Mouse (Mus musculus) inflammation-experienced regulatory T-cells, adult 16 weeks (primary cell): ENCODE data around the gene Olfr1217. TPM values are rescaled to one million over a fixed set of nuclear protein-coding genes. Genes with fewer than 3 reads are reported as not detected.

ENCODE experiments used
- polyA plus RNA-seq: library from polyadenylated mRNA; unstranded; fragments of 100-300 nt; shearing (Covaris generic); gene quantifications from one replicate; pipeline ENCODE4 v1.2.1, GENCODE M21; 2017

Gene Olfr1217
- polyA plus RNA-seq: not detected

DNA sequence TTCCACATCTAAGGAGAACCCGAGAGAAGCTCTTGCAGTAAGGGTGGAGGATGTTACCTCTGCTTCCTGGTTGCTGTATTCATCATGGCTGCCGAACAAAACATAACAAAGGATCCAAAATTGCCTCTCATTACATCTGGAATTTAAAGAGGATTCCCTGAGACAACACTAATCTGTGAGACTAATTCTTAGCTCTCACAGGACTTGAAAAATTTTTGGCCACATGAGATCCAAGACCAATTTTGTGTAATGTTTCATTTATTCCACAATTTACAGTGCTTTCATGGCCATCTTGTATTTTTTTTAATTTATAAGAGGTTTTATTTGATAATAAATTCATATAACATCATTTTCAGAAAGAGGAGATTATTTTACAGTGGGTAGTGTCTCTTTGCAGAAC lies at the start of gene Olfr1217:
Olfr1217 (minus strand) TSS at position 101 of the 400 bp plus-strand sequence.

DNA sequence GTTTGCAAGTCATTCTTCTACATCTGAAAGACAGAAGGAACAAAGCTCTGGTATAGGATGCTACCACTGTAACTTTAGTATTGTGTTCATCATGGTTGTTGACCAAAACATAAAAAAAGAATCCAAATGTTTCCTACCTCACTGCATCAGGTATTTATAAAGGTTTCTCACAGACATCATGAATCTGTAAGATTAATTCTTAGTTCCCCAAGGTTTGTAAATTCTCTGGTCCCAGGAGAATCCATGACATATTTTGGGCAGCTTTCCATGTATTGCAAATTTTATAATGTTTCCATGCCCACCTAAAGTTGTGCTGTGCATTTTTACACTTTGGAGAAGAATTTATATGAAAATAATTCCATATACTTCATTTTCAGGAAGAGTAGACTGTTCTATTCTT lies 29.2 kb upstream of the Olfr1217 start, which contains the start of gene Olfr1218:
Olfr1218 (minus strand) TSS at position 101 of the 400 bp plus-strand sequence.

DNA sequence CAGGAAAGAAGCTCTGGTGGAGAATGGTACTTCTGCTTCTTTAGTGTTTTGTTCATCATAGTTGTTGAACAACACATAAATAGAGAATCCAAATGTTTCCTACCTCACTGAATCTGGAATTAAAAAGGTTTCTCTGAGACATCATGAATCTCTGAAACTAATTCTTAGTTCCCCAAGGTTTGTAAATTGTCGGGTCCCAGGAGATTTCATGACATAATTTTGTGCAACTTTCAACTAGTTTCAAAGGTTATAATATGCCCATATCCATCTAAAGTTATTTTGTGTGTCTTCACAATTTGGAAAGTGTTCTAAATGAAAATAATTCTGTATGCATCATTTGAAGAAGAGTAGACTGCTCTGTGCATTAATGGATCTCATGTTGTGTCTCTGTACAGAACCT lies 13.6 kb downstream of the Olfr1217 start, which contains the start of gene Olfr1216:
Olfr1216 (minus strand) TSS at position 101 of the 400 bp plus-strand sequence.

DNA sequence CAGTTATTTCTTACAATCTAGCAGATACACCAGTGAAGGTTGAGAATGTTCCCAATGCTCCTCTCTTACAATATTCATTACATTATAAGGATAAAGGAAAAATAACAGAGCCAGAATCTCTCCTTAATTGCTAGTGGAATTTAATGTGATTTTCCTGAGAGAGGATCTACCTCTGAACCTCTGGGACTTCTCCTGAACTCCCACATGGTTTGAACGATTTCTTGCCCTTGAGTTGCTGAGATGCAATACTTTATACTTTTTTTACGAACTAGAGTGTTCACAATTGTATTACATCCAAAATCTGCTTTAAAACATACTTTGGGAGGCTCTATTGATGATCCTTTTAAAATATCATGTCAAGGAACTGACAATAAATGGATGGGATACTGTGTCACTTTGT lies 25.0 kb downstream of the Olfr1217 start, which contains the start of gene Olfr1215:
Olfr1215 (minus strand) TSS at position 101 of the 400 bp plus-strand sequence.

DNA sequence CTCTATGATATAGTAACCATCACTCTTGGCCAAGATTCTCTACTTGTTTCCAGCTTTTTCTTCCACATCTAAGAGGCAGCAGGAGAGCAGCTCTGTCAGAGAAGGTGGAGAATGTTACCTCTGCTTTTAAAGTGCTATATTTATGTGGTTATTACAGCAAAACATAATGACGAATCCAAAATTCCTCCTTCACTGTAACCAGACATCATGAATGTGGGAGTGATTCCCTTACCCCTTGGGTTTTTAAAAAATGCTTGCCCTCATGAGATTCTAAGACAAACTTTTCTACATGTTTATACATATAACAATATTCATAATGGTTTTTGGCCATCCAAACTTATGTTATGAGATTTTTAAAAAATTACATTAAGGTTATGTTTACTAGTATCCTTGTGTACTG lies 39.3 kb downstream of the Olfr1217 start, which contains the start of gene Olfr1214:
Olfr1214 (minus strand) TSS at position 101 of the 400 bp plus-strand sequence.

DNA sequence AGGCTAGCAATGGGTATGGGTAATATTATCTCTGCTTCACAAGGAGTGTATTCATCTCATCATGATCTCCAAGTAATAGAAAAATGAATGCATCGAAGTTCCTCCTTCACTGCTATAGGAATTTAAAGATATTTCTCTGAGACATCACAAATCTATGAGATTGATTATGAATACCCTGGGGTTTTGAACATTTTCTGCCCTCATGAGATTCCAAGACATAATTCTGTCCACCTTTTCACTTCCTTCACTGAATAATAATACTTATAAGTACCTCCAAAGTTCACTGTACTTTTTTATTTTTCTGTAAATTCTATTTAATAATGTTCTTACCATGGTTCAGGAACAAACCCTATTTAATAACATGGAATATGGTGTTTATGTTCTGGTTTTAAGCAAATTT lies 51.7 kb downstream of the Olfr1217 start, which contains the start of gene Gm13762:
Gm13762 (minus strand) TSS at position 101 of the 400 bp plus-strand sequence.

Other genes starting within 250 kb of the Olfr1217 start
- gene Olfr1201, start 239.0 kb downstream of the Olfr1217 start, polyA plus RNA-seq: not detected
- gene Olfr1202, start 217.6 kb downstream of the Olfr1217 start, polyA plus RNA-seq: not detected
- gene Olfr1205, start 202.3 kb downstream of the Olfr1217 start, polyA plus RNA-seq: not detected
- not detected for gene Olfr1204, start 182.8 kb downstream of the Olfr1217 start, polyA plus RNA-seq
- gene Olfr1206, start 168.8 kb downstream of the Olfr1217 start, polyA plus RNA-seq: not detected
- gene Olfr1208, start 129.8 kb downstream of the Olfr1217 start, polyA plus RNA-seq: not detected
- gene Olfr1209, start 116.9 kb downstream of the Olfr1217 start, polyA plus RNA-seq: not detected
- not detected for gene Olfr1211, start 94.0 kb downstream of the Olfr1217 start, polyA plus RNA-seq
- not detected for gene Olfr1212, start 78.1 kb downstream of the Olfr1217 start, polyA plus RNA-seq
- not detected for gene Gm13762, start 51.8 kb downstream of the Olfr1217 start, polyA plus RNA-seq
- gene Olfr1214, start 39.4 kb downstream of the Olfr1217 start, polyA plus RNA-seq: not detected
- gene Olfr1215, start 25.1 kb downstream of the Olfr1217 start, polyA plus RNA-seq: not detected
- not detected for gene Olfr1216, start 13.7 kb downstream of the Olfr1217 start, polyA plus RNA-seq
- gene Olfr1218, start 29.1 kb upstream of the Olfr1217 start, polyA plus RNA-seq: not detected
- gene Olfr1219, start 51.4 kb upstream of the Olfr1217 start, polyA plus RNA-seq: not detected
- not detected for gene Olfr1220, start 74.8 kb upstream of the Olfr1217 start, polyA plus RNA-seq
- not detected for gene Olfr1221, start 85.2 kb upstream of the Olfr1217 start, polyA plus RNA-seq
- gene Olfr1222, start 101.0 kb upstream of the Olfr1217 start, polyA plus RNA-seq: not detected
- gene Olfr1223, start 119.5 kb upstream of the Olfr1217 start, polyA plus RNA-seq: not detected
- gene Olfr1224-ps1, start 132.0 kb upstream of the Olfr1217 start, polyA plus RNA-seq: not detected
- not detected for gene Olfr1225, start 142.6 kb upstream of the Olfr1217 start, polyA plus RNA-seq
- not detected for gene Olfr1226, start 168.0 kb upstream of the Olfr1217 start, polyA plus RNA-seq
- gene Olfr1228, start 222.0 kb upstream of the Olfr1217 start, polyA plus RNA-seq: not detected